Mouse (Mus musculus) MEL (cell line): ENCODE data around the gene Naa50. TPM values are rescaled to one million over a fixed set of nuclear protein-coding genes. Genes with fewer than 3 reads are reported as not detected.

Experiments used
- DNase-seq: peaks from one replicate; pipeline ENCODE4 v3.0.0; 2011; ENCODE audit warnings: low read depth, low spot score
- H3K27ac ChIP-seq: 2 replicates; pipeline ENCODE4 v1.5.1; 2012; ENCODE audit warnings: low read depth, mild to moderate bottlenecking, control low read depth, low read length, moderate library complexity; ENCODE audit not compliant: control insufficient read depth
- H3K27me3 ChIP-seq, 2 experiments: fragments of 150-350 bp in 1 of 2; sonication (generic) in 1 of 2; 2 replicates each; pipeline ENCODE4 v1.6.1; 2012; ENCODE audit warnings: low read length in 2 of 2, mild to moderate bottlenecking in 2 of 2, improper control_type of control experiment in 1 of 2, moderate library complexity in 1 of 2; ENCODE audit not compliant: insufficient read depth in 2 of 2, control insufficient read depth in 1 of 2
- H3K36me3 ChIP-seq, 2 experiments: 2 replicates each; pipeline ENCODE4 v1.6.1; 2012 to 2014; ENCODE audit warnings: low read length in 2 of 2, improper control_type of control experiment in 1 of 2, inconsistent platforms in 1 of 2, mild to moderate bottlenecking in 1 of 2; ENCODE audit not compliant: insufficient read depth in 2 of 2, control insufficient read depth in 1 of 2
- H3K4me1 ChIP-seq, 2 experiments: fragments of 150-350 bp in 1 of 2; sonication (generic) in 1 of 2; 2 replicates each; pipeline ENCODE4 v1.6.1; 2012; ENCODE audit warnings: low read length in 2 of 2, improper control_type of control experiment in 1 of 2, mild to moderate bottlenecking in 1 of 2; ENCODE audit not compliant: insufficient read depth in 2 of 2, control insufficient read depth in 1 of 2
- H3K4me3 ChIP-seq, 2 experiments: fragments of 150-350 bp in 1 of 2; sonication (generic) in 1 of 2; 2 replicates each; pipeline ENCODE4 v1.5.1; 2012; ENCODE audit warnings: low read depth in 2 of 2, low read length in 2 of 2, mild to moderate bottlenecking in 2 of 2, moderate library complexity in 2 of 2, control low read depth in 1 of 2, improper control_type of control experiment in 1 of 2; ENCODE audit not compliant: control insufficient read depth in 1 of 2, insufficient read depth in 1 of 2
- H3K79me2 ChIP-seq: 2 replicates; pipeline ENCODE4 v1.6.1; 2012; ENCODE audit warnings: mild to moderate bottlenecking, low read length, moderate library complexity; ENCODE audit not compliant: control insufficient read depth, poor library complexity, insufficient read depth
- H3K9ac ChIP-seq: 2 replicates; pipeline ENCODE4 v1.6.1; 2012; ENCODE audit warnings: low read depth, mild to moderate bottlenecking, control low read depth, low read length, moderate library complexity; ENCODE audit not compliant: control insufficient read depth, poor library complexity, severe bottlenecking
- H3K9me3 ChIP-seq: fragments of 150-350 bp; sonication (generic); replicated peaks from 2 replicates; pipeline ENCODE4 v1.6.1; 2012; ENCODE audit warnings: mild to moderate bottlenecking, low read length, improper control_type of control experiment, moderate library complexity; ENCODE audit not compliant: insufficient read depth
- CHD1 ChIP-seq: IDR thresholded peaks from 2 replicates; pipeline ENCODE4 v1.6.1; 2012; ENCODE audit warnings: low read depth, mild to moderate bottlenecking, inconsistent platforms, low read length, improper control_type of control experiment
- CHD2 ChIP-seq: IDR thresholded peaks from 2 replicates; pipeline ENCODE4 v1.6.1; 2011; ENCODE audit warnings: low read length, improper control_type of control experiment
- CTCF ChIP-seq, 3 experiments: IDR thresholded peaks in 2 of 3; conservative IDR thresholded peaks in 1 of 3; 2 replicates each; pipeline ENCODE4 v1.5.1; 2011 to 2012; ENCODE audit warnings: low read length in 3 of 3, low read depth in 2 of 3, mild to moderate bottlenecking in 2 of 3, improper control_type of control experiment in 1 of 3, inconsistent platforms in 1 of 3, mixed read lengths in 1 of 3, moderate library complexity in 1 of 3; ENCODE audit not compliant: control insufficient read depth in 1 of 3, insufficient read depth in 1 of 3, poor library complexity in 1 of 3, severe bottlenecking in 1 of 3
- E2F4 ChIP-seq: IDR thresholded peaks from 2 replicates; pipeline ENCODE4 v1.6.1; 2011; ENCODE audit warnings: low read depth, low read length, improper control_type of control experiment, borderline replicate concordance
- EP300 ChIP-seq, 2 experiments: IDR thresholded peaks; 2 replicates each; pipeline ENCODE4 v1.6.1; 2011; ENCODE audit warnings: improper control_type of control experiment in 2 of 2, low read length in 2 of 2, low read depth in 1 of 2, mild to moderate bottlenecking in 1 of 2
- ETS1 ChIP-seq: IDR thresholded peaks from 2 replicates; pipeline ENCODE4 v1.6.1; 2012; ENCODE audit warnings: low read depth, mild to moderate bottlenecking, inconsistent platforms, low read length, improper control_type of control experiment, moderate library complexity
- GATA1 ChIP-seq: IDR thresholded peaks from 2 replicates; pipeline ENCODE4 v1.6.1; 2011; ENCODE audit warnings: low read depth, low read length, improper control_type of control experiment
- HCFC1 ChIP-seq: IDR thresholded peaks from 2 replicates; pipeline ENCODE4 v1.6.1; 2012; ENCODE audit warnings: low read depth, mild to moderate bottlenecking, inconsistent platforms, low read length, improper control_type of control experiment, moderate library complexity
- JUND ChIP-seq: IDR thresholded peaks from 2 replicates; pipeline ENCODE4 v1.6.1; 2011; ENCODE audit warnings: low read depth, mild to moderate bottlenecking, improper control_type of control experiment, low read length
- MAX ChIP-seq: IDR thresholded peaks from 2 replicates; pipeline ENCODE4 v1.6.1; 2011; ENCODE audit warnings: low read length, improper control_type of control experiment
- MAZ ChIP-seq: IDR thresholded peaks from 2 replicates; pipeline ENCODE4 v1.6.1; 2012; ENCODE audit warnings: low read depth, mild to moderate bottlenecking, inconsistent platforms, low read length, improper control_type of control experiment
- MXI1 ChIP-seq: IDR thresholded peaks from 2 replicates; pipeline ENCODE4 v1.6.1; 2011; ENCODE audit warnings: mild to moderate bottlenecking, low read depth, low read length, improper control_type of control experiment
- MYC ChIP-seq: IDR thresholded peaks from 2 replicates; pipeline ENCODE4 v1.6.1; 2011; ENCODE audit warnings: low read depth, mild to moderate bottlenecking, low read length, improper control_type of control experiment, moderate library complexity
- NELFE ChIP-seq: IDR thresholded peaks from 2 replicates; pipeline ENCODE4 v1.6.1; 2011; ENCODE audit warnings: low read depth, low read length, improper control_type of control experiment
- NRF1 ChIP-seq: IDR thresholded peaks from 2 replicates; pipeline ENCODE4 v1.6.1; 2014; ENCODE audit warnings: low read depth, mild to moderate bottlenecking, inconsistent platforms, low read length, improper control_type of control experiment, moderate library complexity; ENCODE audit not compliant: poor library complexity, insufficient read depth, severe bottlenecking
- POLR2A ChIP-seq, 2 experiments: IDR thresholded peaks; 2 replicates each; pipeline ENCODE4 v1.6.1; 2011 to 2012; ENCODE audit warnings: low read length in 2 of 2, mild to moderate bottlenecking in 2 of 2, control low read depth in 1 of 2, improper control_type of control experiment in 1 of 2, low read depth in 1 of 2, moderate library complexity in 1 of 2; ENCODE audit not compliant: control insufficient read depth in 1 of 2, insufficient read depth in 1 of 2, poor library complexity in 1 of 2
- POLR2AphosphoS2 ChIP-seq: IDR thresholded peaks from 2 replicates; pipeline ENCODE4 v1.6.1; 2011; ENCODE audit warnings: low read length, improper control_type of control experiment
- POLR2AphosphoS5 ChIP-seq: IDR thresholded peaks from 2 replicates; pipeline ENCODE4 v1.6.1; 2012; ENCODE audit warnings: low read depth, borderline replicate concordance, mild to moderate bottlenecking, inconsistent platforms, low read length, moderate library complexity, mixed read lengths
- RCOR1 ChIP-seq: IDR thresholded peaks from 2 replicates; pipeline ENCODE4 v1.6.1; 2012; ENCODE audit warnings: low read depth, mild to moderate bottlenecking, inconsistent platforms, low read length, improper control_type of control experiment
- SMC3 ChIP-seq: IDR thresholded peaks from 2 replicates; pipeline ENCODE4 v1.6.1; 2011; ENCODE audit warnings: low read depth, low read length, improper control_type of control experiment
- TAL1 ChIP-seq: IDR thresholded peaks from 2 replicates; pipeline ENCODE4 v1.6.1; 2012; ENCODE audit warnings: mild to moderate bottlenecking, inconsistent platforms, low read length, moderate library complexity, mixed read lengths
- TBP ChIP-seq: IDR thresholded peaks from 2 replicates; pipeline ENCODE4 v1.8.0; 2011; ENCODE audit warnings: low read depth, low read length, improper control_type of control experiment
- TCF12 ChIP-seq: IDR thresholded peaks from 2 replicates; pipeline ENCODE4 v1.6.1; 2014; ENCODE audit warnings: low read depth, mild to moderate bottlenecking, inconsistent platforms, low read length, improper control_type of control experiment, moderate library complexity
- UBTF ChIP-seq: IDR thresholded peaks from 2 replicates; pipeline ENCODE4 v1.6.1; 2012; ENCODE audit warnings: low read depth, mild to moderate bottlenecking, inconsistent platforms, low read length, improper control_type of control experiment, moderate library complexity, borderline replicate concordance; ENCODE audit not compliant: insufficient read depth
- USF1 ChIP-seq: IDR thresholded peaks from 2 replicates; pipeline ENCODE4 v1.6.1; 2014; ENCODE audit warnings: low read depth, mild to moderate bottlenecking, inconsistent platforms, low read length, improper control_type of control experiment, moderate library complexity
- USF2 ChIP-seq, 2 experiments: IDR thresholded peaks; 2 replicates each; pipeline ENCODE4 v1.6.1; 2011 to 2012; ENCODE audit warnings: improper control_type of control experiment in 2 of 2, low read length in 2 of 2, borderline replicate concordance in 1 of 2, inconsistent platforms in 1 of 2, low read depth in 1 of 2, mild to moderate bottlenecking in 1 of 2; ENCODE audit not compliant: insufficient read depth in 1 of 2
- ZKSCAN1 ChIP-seq: IDR thresholded peaks from 2 replicates; pipeline ENCODE4 v1.6.1; 2012; ENCODE audit warnings: low read depth, mild to moderate bottlenecking, inconsistent platforms, low read length, improper control_type of control experiment, moderate library complexity
- ZMIZ1 ChIP-seq: IDR thresholded peaks from 2 replicates; pipeline ENCODE4 v1.6.1; 2012; ENCODE audit warnings: low read depth, mild to moderate bottlenecking, inconsistent platforms, low read length, improper control_type of control experiment, moderate library complexity
- polyA plus RNA-seq, 2 experiments: library from polyadenylated mRNA; stranded (reverse) in 1 of 2; unstranded in 1 of 2; fragments of >175 nt in 1 of 2; fragments of >200 nt in 1 of 2; gene quantifications; 2 replicates each; pipeline versions ENCODE4 v1.2.1 to v1.2.4; 2012; ENCODE audit warnings: low replicate concordance in 2 of 2, low read depth in 1 of 2; ENCODE audit not compliant: insufficient read length in 2 of 2, insufficient read depth in 1 of 2, missing spikeins in 1 of 2
- total RNA-seq: library from RNA; depleted of rRNA; stranded (reverse); fragments of 300-350 nt; gene quantifications from 2 replicates; pipeline ENCODE4 v1.2.3, GENCODE M21; 2012

Naa50 gene
- total and polyA plus RNA-seq, 3 experiments, result 52.1 to 204 (median 90.4) TPM

- peaks cover 8% of the 10 kb centered on the region; the same call in 1 of the 2 replicates for H3K79me2 ChIP-seq
Observed at GRCm38 (mm10) chr16:44168990-44169389, 29.4 kb downstream of the Naa50 start.

DNA sequence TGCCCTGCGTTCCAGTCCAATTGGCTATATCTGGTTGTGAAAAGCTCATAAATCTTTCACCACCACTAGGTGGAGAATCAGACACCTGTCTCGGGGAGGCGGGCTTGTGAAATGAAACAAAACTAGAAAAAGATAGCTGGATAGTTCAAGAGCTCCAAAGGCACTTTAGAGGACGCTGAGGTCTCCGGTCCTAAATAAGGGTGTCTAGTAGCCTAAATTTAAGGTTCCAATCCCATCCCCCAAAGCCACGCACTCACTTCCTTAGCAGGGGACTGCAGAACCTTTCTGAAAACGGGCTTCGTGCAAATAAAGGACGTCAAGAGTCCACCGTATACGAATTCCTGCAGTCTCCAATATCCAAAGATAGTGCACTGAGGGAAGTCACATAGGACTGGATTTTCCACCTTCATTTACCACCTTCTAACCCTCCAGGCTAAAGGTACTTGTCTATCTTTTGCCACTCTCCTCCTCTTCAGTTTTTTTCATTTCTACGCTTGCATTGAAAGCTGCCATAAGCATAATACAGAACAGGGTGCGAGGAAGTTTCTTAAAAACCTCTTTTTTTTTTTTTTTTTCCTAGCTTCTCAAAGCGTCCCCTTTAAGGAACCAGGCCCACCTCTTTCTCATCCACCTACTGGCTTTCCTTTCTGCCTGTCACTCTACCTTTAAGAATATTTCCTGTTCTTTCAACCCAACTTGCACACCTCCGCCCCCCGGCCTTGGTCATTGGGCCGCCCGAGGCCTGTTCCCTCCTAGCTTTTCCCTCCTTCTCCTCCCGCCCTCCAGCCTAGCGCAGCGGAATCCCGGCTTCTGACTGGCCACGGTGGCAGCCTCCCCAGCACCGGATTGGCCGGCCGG lies 32.9 kb downstream of the Naa50 start:
- peak overlapping the region; percentile 86 for H3K9ac ChIP-seq
- peaks cover 0 to 26% of the 10 kb centered on the region in 2 experiments; a peak in 2 of 4 replicates for H3K36me3 ChIP-seq
- H3K27me3 ChIP-seq, result no peaks in the 10 kb centered on the region
- peak; percentile 98 for DNase-seq
- H3K4me3 ChIP-seq, result peak overlapping the region; percentile 86 to 92
- H3K9me3 ChIP-seq, result no peaks in the 10 kb centered on the region
- H3K27ac ChIP-seq, result peak overlapping the region; percentile 84
- peaks cover 26% of the 10 kb centered on the region for H3K79me2 ChIP-seq
- H3K4me1 ChIP-seq, result peaks cover 14 to 22% of the 10 kb centered on the region in 2 experiments
- TF ChIP-seq RCOR1 (no peak), USF1 (no peak), JUND (no peak), MXI1 (peak; percentile 58), UBTF (no peak), CHD2 (peak; percentile 62), ZKSCAN1 (no peak), NRF1 (peak; percentile 29; the same call in 1 of the 2 replicates), EP300 (IDR thresholded peaks at IDR 0.05; ENCODE audit: low read depth in 1 of 2, low read length in 2 of 2) (no peak), SMC3 (peak; percentile 39; the same call in 1 of the 2 replicates), POLR2A (IDR thresholded peaks at IDR 0.05; ENCODE audit: control insufficient read depth in 1 of 2, insufficient read depth in 1 of 2, low read depth in 1 of 2, low read length in 2 of 2, poor library complexity in 1 of 2) (no peak; a peak in 1 of 4 replicates), TAL1 (no peak), MAZ (peak; percentile 95; the same call in 1 of the 2 replicates), ZMIZ1 (no peak; the same call in 1 of the 2 replicates), MYC (no peak), CHD1 (no peak), ETS1 (peak; percentile 16; the same call in 1 of the 2 replicates), USF2 (IDR thresholded peaks at IDR 0.05; ENCODE audit: borderline replicate concordance in 1 of 2, insufficient read depth in 1 of 2, low read depth in 1 of 2, low read length in 2 of 2) (no peak), TCF12 (no peak), POLR2AphosphoS5 (no peak), NELFE (peak; percentile 35; the same call in 1 of the 2 replicates), CTCF (IDR thresholded peaks at IDR 0.05 in 2 of 3, conservative IDR thresholded peaks at IDR 0.05 in 1 of 3; ENCODE audit: control insufficient read depth in 1 of 3, insufficient read depth in 1 of 3, low read depth in 2 of 3, low read length in 3 of 3, poor library complexity in 1 of 3, severe bottlenecking in 1 of 3) (peak; percentile 21 to 52 (median 29); a peak in 4 of 6 replicates)

More at GRCm38 (mm10) chr16:44168990-44169389, 29.4 kb downstream of the Naa50 start:
- Histone ChIP-seq H3K4me1 (peaks cover 0 to 5% of the 10 kb centered on the region in 2 experiments; a peak in 3 of 4 replicates), H3K36me3 (peaks cover 0 to 20% of the 10 kb centered on the region in 2 experiments; a peak in 2 of 4 replicates), H3K9ac (no peak overlapping the region), H3K9me3 (no peaks in the 10 kb centered on the region), H3K27ac (no peak overlapping the region), H3K4me3 (no peak overlapping the region)
- TF ChIP-seq MAZ (no peak), ZKSCAN1 (no peak), HCFC1 (no peak), CTCF (IDR thresholded peaks at IDR 0.05 in 2 of 3, conservative IDR thresholded peaks at IDR 0.05 in 1 of 3; ENCODE audit: control insufficient read depth in 1 of 3, insufficient read depth in 1 of 3, low read depth in 2 of 3, low read length in 3 of 3, poor library complexity in 1 of 3, severe bottlenecking in 1 of 3) (no peak), RCOR1 (no peak), POLR2A (IDR thresholded peaks at IDR 0.05; ENCODE audit: control insufficient read depth in 1 of 2, insufficient read depth in 1 of 2, low read depth in 1 of 2, low read length in 2 of 2, poor library complexity in 1 of 2) (no peak), SMC3 (no peak), GATA1 (no peak), E2F4 (no peak), CHD2 (no peak), TCF12 (no peak), POLR2AphosphoS2 (no peak), NELFE (no peak), MAX (no peak), MXI1 (no peak), TBP (no peak), ZMIZ1 (no peak)
- TF ChIP-seq, all 39 proteins: peak for 0
- H3K27me3 ChIP-seq, result no peaks in the 10 kb centered on the region
- no peak for DNase-seq
